Mouse (Mus musculus): Measurements from ENCODE around the gene Cd27. TPM values are rescaled to one million over a fixed set of nuclear protein-coding genes. Genes with fewer than 3 reads are reported as not detected.
"Not testable (repeated sequence)": the region's sequence is repeated elsewhere in the genome, so short reads cannot be mapped to it uniquely, and the experiment has no call there.

Gene Cd27
- polyA plus RNA-seq (2015; fragmentation: Nextera tagmentation; extraction: Ambion mirVana): 2.2 and 2.5 TPM in 2 replicates

DNA sequence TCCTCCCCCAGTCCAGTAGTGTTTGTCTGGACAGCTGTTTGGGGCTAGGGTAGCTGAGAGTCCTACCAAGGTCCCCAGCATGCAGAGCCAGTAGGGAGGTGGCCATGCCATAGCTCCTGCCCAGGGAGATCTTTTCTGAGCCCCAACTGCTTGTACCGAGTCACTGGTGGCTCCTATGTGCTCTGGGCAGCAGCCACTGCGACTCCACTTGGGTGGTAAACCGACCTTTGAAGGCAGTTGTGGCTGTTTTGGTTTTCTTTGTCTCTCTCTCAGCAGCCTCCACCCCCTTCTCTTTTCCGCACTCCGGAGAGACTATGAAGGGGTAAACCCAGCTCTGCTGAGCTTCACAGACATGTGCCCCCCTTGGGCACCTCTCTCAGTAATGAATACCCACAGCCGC is at the start of gene Cd27:
Cd27 (minus strand) TSS at position 229 of the 400 bp plus-strand sequence.
- Histone ChIP-seq H3K36me3 (no peaks in the 10 kb centered on the region), H3K9ac (no peak within 1 kb of the TSS), H3K4me2 (no peak within 1 kb of the TSS), H3K27me3 (replicated peaks) (no peaks in the 10 kb centered on the region), H3K27ac (no peak within 1 kb of the TSS), H3K4me3 (replicated peaks) (no peak within 1 kb of the TSS), H3K9me3 (no peaks in the 10 kb centered on the region), H3K4me1 (peaks cover 4% of the 10 kb centered on the region)
- WGBS: 45% methylated on average over 6 of the region's 6 CpGs
- ATAC-seq (ENCODE audit: insufficient read depth, low FRiP score, low read depth): no peak

DNA sequence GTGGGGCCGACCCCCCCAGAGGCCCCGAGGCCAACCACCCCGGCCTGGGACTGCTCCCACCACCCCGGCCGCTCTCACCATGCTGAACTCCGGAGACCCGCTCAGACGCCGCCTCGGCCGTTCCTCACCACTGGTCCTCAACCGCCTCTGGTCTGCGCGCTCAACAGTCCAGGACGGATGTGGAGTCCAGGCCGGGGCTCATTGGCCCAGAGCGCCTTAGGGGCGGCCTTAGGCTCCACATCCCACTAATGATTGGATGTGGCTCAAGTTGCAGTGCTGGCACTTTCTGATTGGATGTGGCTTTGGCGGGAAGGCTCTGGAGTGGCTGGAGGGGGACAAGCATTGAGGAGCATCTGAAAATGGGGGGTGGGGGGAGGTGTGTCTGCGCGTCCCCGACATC is 49.1 kb upstream of the Cd27 start, which contains the start of gene Tuba3a:
Tuba3a (minus strand) TSS at position 153 of the 400 bp plus-strand sequence.
- no peaks in the 10 kb centered on the region for H3K4me1 ChIP-seq
- 0 out of 2 replicates have a peak, but pooled peaks have one; percentile 16 for ATAC-seq (ENCODE audit: insufficient read depth, low FRiP score, low read depth)

GRCm38 (mm10) chr6:125284751-125285150 is 47.9 kb upstream of the Cd27 start:
- H3K9me3 ChIP-seq: no peaks in the 10 kb centered on the region
- WGBS: 87% methylated on average over 7 of the region's 7 CpGs
- no peaks in the 10 kb centered on the region for H3K4me1 ChIP-seq
- H3K4me2 ChIP-seq: no peak overlapping the region
- H3K27ac ChIP-seq: no peak overlapping the region
- H3K36me3 ChIP-seq: no peaks in the 10 kb centered on the region
- ATAC-seq (ENCODE audit: insufficient read depth, low FRiP score, low read depth): no peak
- H3K9ac ChIP-seq: no peak overlapping the region
- H3K27me3 ChIP-seq (replicated peaks): no peaks in the 10 kb centered on the region
- H3K4me3 ChIP-seq (replicated peaks): no peak overlapping the region

More for the DNA sequence above, 49.1 kb upstream of the Cd27 start, which contains the start of gene Tuba3a:
- H3K27me3 ChIP-seq (replicated peaks): no peaks in the 10 kb centered on the region
- H3K9ac ChIP-seq: no peak within 1 kb of the TSS
- no peaks in the 10 kb centered on the region for H3K36me3 ChIP-seq
- no peak within 1 kb of the TSS for H3K4me3 ChIP-seq (replicated peaks)
- H3K27ac ChIP-seq: no peak within 1 kb of the TSS
- H3K4me2 ChIP-seq: no peak within 1 kb of the TSS
- 93% methylated on average over 22 of the region's 22 CpGs for WGBS
- no peaks in the 10 kb centered on the region for H3K9me3 ChIP-seq

- H3K9me3 ChIP-seq: no peaks in the 10 kb centered on the region
- H3K4me3 ChIP-seq (replicated peaks): no peak overlapping the region
- 22% methylated on average over 8 of the region's 8 CpGs for WGBS
- H3K4me2 ChIP-seq: no peak overlapping the region
- no peaks in the 10 kb centered on the region for H3K36me3 ChIP-seq
- H3K27me3 ChIP-seq (replicated peaks): no peaks in the 10 kb centered on the region
- H3K27ac ChIP-seq: no peak overlapping the region
- no peak overlapping the region for H3K9ac ChIP-seq
- no peaks in the 10 kb centered on the region for H3K4me1 ChIP-seq
- ATAC-seq (ENCODE audit: insufficient read depth, low FRiP score, low read depth): peak; percentile 63
These were observed 47.4 kb upstream of the Cd27 start for GRCm38 (mm10) chr6:125284250-125284649.

DNA sequence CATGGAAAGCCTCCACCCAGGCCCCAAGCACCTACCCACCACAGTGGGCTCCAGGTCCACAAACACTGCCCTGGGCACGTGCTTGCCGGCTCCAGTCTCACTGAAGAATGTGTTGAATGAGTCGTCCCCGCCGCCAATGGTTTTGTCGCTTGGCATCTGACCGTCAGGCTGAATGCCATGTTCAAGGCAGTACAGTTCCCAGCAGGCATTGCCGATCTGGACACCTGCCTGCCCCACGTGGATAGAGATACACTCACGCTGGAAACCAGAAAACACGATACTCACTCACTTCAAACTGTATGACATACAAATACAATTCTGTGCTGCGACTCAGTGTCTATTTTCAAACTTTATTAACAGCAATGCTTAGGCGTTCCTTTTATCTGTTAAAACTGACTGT is 45.9 kb upstream of the Cd27 start:
- H3K27ac ChIP-seq; H3K9me3 ChIP-seq; H3K4me1 ChIP-seq; H3K27me3 ChIP-seq (replicated peaks); H3K36me3 ChIP-seq; H3K4me3 ChIP-seq (replicated peaks); H3K4me2 ChIP-seq; H3K9ac ChIP-seq; ATAC-seq (ENCODE audit: insufficient read depth, low FRiP score, low read depth): not testable (repeated sequence)
- WGBS: 90% methylated on average over 13 of the region's 13 CpGs

DNA sequence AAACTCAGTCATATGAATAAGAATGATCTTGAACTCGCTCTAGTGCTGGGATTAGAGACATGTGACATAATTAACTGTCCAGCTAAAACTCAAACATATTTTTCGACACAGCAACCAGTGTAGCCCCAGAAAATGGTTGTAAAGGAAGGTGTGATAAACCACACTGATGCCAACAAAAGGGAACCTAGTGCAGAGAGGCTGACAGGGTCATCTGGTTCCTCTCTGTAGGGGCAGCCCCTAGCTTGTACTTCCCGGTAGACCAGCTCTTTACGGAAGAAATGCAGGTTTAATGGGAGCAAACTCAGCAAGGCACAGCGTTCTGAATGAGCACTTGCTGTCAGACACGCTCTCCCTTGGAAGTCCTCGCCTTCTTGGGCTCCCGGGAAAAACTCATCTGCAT is 42.9 kb upstream of the Cd27 start:
- H3K4me3 ChIP-seq (replicated peaks): no peak overlapping the region
- H3K27ac ChIP-seq: no peak overlapping the region
- H3K9ac ChIP-seq: no peak overlapping the region
- ATAC-seq (ENCODE audit: insufficient read depth, low FRiP score, low read depth): no peak
- no peak overlapping the region for H3K4me2 ChIP-seq
- no peaks in the 10 kb centered on the region for H3K36me3 ChIP-seq
- no peaks in the 10 kb centered on the region for H3K27me3 ChIP-seq (replicated peaks)
- no peaks in the 10 kb centered on the region for H3K4me1 ChIP-seq
- 67% methylated on average over 8 of the region's 8 CpGs for WGBS
- H3K9me3 ChIP-seq: no peaks in the 10 kb centered on the region

DNA sequence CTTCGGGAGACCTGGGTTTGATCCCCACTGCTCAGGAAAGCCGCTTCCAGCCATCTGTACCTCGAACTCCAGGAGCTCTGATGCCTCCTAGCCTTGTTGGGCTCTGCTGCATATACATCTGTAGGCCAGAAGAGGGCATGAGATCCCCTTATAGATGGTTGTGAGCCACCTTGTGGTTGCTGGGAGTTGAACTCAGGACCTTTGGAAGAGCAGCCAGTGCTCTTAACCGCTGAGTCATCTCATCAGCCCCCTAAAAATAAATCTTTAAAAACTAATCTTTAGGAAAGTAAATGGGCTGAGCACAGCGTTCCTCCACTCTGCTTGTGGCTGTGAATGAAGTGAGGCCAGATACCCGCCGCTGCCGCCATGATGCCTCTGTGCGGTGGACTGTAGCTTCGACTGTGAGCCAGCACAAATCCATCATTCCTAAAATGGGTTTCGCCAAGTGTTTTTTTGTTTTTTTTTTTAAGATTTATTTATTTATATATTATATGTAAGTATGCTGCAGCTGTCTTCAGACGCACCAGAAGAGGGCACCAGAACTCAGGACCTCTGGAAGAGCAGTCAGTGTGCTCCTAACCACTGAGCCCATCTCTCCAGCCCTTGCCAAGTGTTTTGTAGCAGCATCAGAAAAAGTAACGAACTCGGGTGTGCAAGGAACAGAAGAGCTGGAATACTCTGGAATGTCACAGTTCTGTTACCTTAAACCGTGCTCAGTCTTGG is 38.2 kb upstream of the Cd27 start:
- H3K4me3 ChIP-seq (replicated peaks): no peak overlapping the region
- ATAC-seq (ENCODE audit: insufficient read depth, low FRiP score, low read depth): no peak
- WGBS: 53% methylated on average over 15 of the region's 15 CpGs

GRCm38 (mm10) chr6:125272228-125272785 is 35.5 kb upstream of the Cd27 start:
- Histone ChIP-seq H3K36me3 (no peaks in the 10 kb centered on the region), H3K9me3 (no peaks in the 10 kb centered on the region), H3K27ac (no peak overlapping the region), H3K4me3 (replicated peaks) (no peak overlapping the region), H3K27me3 (replicated peaks) (0 out of 2 replicates have a peak, but pooled peaks cover 5% of the 10 kb centered on the region), H3K4me1 (peaks cover 3% of the 10 kb centered on the region; the same call in 1 of the 2 replicates), H3K4me2 (no peak overlapping the region), H3K9ac (no peak overlapping the region)
- WGBS: 70% methylated on average over 10 of the region's 10 CpGs
- ATAC-seq (ENCODE audit: insufficient read depth, low FRiP score, low read depth): no peak

More for the DNA sequence above, 38.2 kb upstream of the Cd27 start:
- Histone ChIP-seq H3K27me3 (replicated peaks) (0 out of 2 replicates have a peak, but pooled peaks cover 5% of the 10 kb centered on the region), H3K9ac (no peak overlapping the region), H3K4me1 (peaks cover 3% of the 10 kb centered on the region; the same call in 1 of the 2 replicates), H3K27ac (no peak overlapping the region), H3K4me2 (no peak overlapping the region), H3K9me3 (no peaks in the 10 kb centered on the region), H3K36me3 (no peaks in the 10 kb centered on the region)

- no peaks in the 10 kb centered on the region for H3K36me3 ChIP-seq
These were observed 34.8 kb upstream of the Cd27 start for GRCm38 (mm10) chr6:125271455-125272227.

GRCm38 (mm10) chr6:125268799-125269198 is 32.0 kb upstream of the Cd27 start:
- H3K27ac ChIP-seq: no peak overlapping the region
- WGBS: 37% methylated on average over 6 of the region's 6 CpGs
- H3K9ac ChIP-seq: no peak overlapping the region
- H3K27me3 ChIP-seq (replicated peaks): 0 out of 2 replicates have a peak, but pooled peaks cover 5% of the 10 kb centered on the region
- no peaks in the 10 kb centered on the region for H3K36me3 ChIP-seq
- H3K9me3 ChIP-seq: no peaks in the 10 kb centered on the region
- H3K4me1 ChIP-seq: peaks cover 3% of the 10 kb centered on the region; the same call in 1 of the 2 replicates
- H3K4me3 ChIP-seq (replicated peaks): no peak overlapping the region
- no peak for ATAC-seq (ENCODE audit: insufficient read depth, low FRiP score, low read depth)
- no peak overlapping the region for H3K4me2 ChIP-seq

More at GRCm38 (mm10) chr6:125271455-125272227, 34.8 kb upstream of the Cd27 start:
- Histone ChIP-seq H3K9ac (no peak overlapping the region), H3K4me2 (peak overlapping the region; percentile 53), H3K4me1 (peaks cover 3% of the 10 kb centered on the region; the same call in 1 of the 2 replicates), H3K4me3 (replicated peaks) (peak overlapping the region; percentile 11; the same call in 1 of the 2 replicates), H3K27me3 (replicated peaks) (0 out of 2 replicates have a peak, but pooled peaks cover 5% of the 10 kb centered on the region), H3K9me3 (no peaks in the 10 kb centered on the region), H3K27ac (no peak overlapping the region)
- WGBS: 17% methylated on average over 17 of the region's 17 CpGs
- peak; percentile 79; the same call in 1 of the 2 replicates for ATAC-seq (ENCODE audit: insufficient read depth, low FRiP score, low read depth)

DNA sequence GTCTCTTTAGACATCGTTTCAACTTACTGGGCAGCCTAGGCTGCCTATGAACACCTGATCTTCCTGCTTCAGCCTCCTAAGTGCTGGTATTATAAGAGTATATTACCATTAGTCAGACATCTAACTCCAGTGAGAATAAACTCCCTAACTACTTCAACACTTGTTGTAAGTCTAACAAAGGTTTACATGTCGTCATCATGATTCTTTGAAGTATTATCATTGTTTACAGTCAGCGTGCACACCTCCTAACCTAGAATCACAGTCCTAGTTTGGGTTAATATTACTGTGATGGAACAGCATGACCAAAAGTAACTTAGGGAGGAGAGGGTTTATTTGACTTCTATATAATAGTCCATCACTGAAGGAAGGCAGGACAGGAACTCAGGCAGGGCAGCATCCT is 30.7 kb upstream of the Cd27 start:
- ATAC-seq (ENCODE audit: insufficient read depth, low FRiP score, low read depth): no peak
- H3K4me1 ChIP-seq: peaks cover 3% of the 10 kb centered on the region; the same call in 1 of the 2 replicates
- no peaks in the 10 kb centered on the region for H3K36me3 ChIP-seq
- WGBS: 69% methylated on average over 3 of the region's 3 CpGs
- H3K27me3 ChIP-seq (replicated peaks): no peaks in the 10 kb centered on the region
- H3K9ac ChIP-seq: no peak overlapping the region
- no peak overlapping the region for H3K4me3 ChIP-seq (replicated peaks)
- no peaks in the 10 kb centered on the region for H3K9me3 ChIP-seq
- no peak overlapping the region for H3K4me2 ChIP-seq
- H3K27ac ChIP-seq: no peak overlapping the region

Measured in stomach, embryonic 15.5 days (tissue).